Mouse (Mus musculus): ENCODE results near the gene Shank3.

Gene Shank3

GRCm38 (mm10) chr15:89525896-89526295 lies 26.5 kb downstream of the Shank3 start:
- DNase-seq = no peak

GRCm38 (mm10) chr15:89526776-89527325 lies 27.4 kb downstream of the Shank3 start:
- DNase-seq = no peak

GRCm38 (mm10) chr15:89527466-89527865 lies 28.0 kb downstream of the Shank3 start:
- DNase-seq = no peak

GRCm38 (mm10) chr15:89528201-89528850 lies 28.9 kb downstream of the Shank3 start:
- DNase-seq = no peak

GRCm38 (mm10) chr15:89528923-89529322 lies 29.5 kb downstream of the Shank3 start:
- DNase-seq = no peak

GRCm38 (mm10) chr15:89530336-89530735 lies 30.9 kb downstream of the Shank3 start:
- peak; percentile 47 for DNase-seq

GRCm38 (mm10) chr15:89531399-89531798 lies 32.0 kb downstream of the Shank3 start:
- DNase-seq = no peak

GRCm38 (mm10) chr15:89532026-89532923 lies 32.9 kb downstream of the Shank3 start:
- peak; percentile 30 for DNase-seq

- no peak for DNase-seq
Observed at GRCm38 (mm10) chr15:89532924-89533842, 33.8 kb downstream of the Shank3 start.

- no peak for DNase-seq
Observed at GRCm38 (mm10) chr15:89533843-89534207, 34.4 kb downstream of the Shank3 start.

- no peak for DNase-seq
Observed at GRCm38 (mm10) chr15:89544171-89544570, 44.7 kb downstream of the Shank3 start.

GRCm38 (mm10) chr15:89547321-89547720 lies 47.9 kb downstream of the Shank3 start:
- no peak for DNase-seq

- DNase-seq = peak; percentile 10
Observed at GRCm38 (mm10) chr15:89547824-89548601, 48.6 kb downstream of the Shank3 start.

GRCm38 (mm10) chr15:89548837-89549236 lies 49.4 kb downstream of the Shank3 start:
- DNase-seq = no peak

GRCm38 (mm10) chr15:89550506-89550905 lies 51.1 kb downstream of the Shank3 start:
- DNase-seq = no peak

- DNase-seq = no peak
Observed at GRCm38 (mm10) chr15:89551733-89552132, 52.3 kb downstream of the Shank3 start.

GRCm38 (mm10) chr15:89555591-89555990 lies 56.2 kb downstream of the Shank3 start:
- DNase-seq = no peak

GRCm38 (mm10) chr15:89556401-89557178 lies 57.2 kb downstream of the Shank3 start:
- no peak for DNase-seq

- DNase-seq = no peak
Observed at GRCm38 (mm10) chr15:89557179-89557995, 58.0 kb downstream of the Shank3 start.

- no peak for DNase-seq
Observed at GRCm38 (mm10) chr15:89557996-89558390, 58.6 kb downstream of the Shank3 start.

Measured in liver (tissue).